Mouse (Mus musculus): Measurements from ENCODE around the gene Dlst.

DNA sequence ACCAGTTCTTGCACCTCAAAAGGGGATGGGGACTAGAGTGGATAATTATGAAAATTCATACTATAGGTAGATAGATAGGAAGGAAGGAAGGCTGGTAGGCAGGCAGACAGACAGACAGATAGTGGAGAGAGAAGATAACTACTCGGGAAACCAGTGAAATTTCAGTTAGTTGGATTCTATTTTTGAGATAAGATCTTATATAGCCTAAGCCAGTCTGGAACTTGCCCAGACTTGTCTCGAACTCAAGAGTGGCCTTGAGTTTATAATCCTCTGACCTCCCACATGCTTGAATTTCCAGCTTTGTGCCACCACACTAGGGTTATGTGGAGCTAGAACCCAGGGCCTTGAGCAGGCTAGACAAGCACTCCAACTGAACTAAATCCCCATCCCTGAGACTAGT is 26.4 kb upstream of the Dlst start:
- TF ChIP-seq CTCF (IDR thresholded peaks at IDR 0.05; ENCODE audit: control insufficient read depth, insufficient read depth, insufficient replicate concordance, low read depth, low read length) (no peak), POLR2A (IDR thresholded peaks at IDR 0.05; ENCODE audit: control insufficient read depth, low read depth, low read length) (no peak)
